ENCODE assay signal across 9 mouse cellular contexts in the genomic region with DNA sequence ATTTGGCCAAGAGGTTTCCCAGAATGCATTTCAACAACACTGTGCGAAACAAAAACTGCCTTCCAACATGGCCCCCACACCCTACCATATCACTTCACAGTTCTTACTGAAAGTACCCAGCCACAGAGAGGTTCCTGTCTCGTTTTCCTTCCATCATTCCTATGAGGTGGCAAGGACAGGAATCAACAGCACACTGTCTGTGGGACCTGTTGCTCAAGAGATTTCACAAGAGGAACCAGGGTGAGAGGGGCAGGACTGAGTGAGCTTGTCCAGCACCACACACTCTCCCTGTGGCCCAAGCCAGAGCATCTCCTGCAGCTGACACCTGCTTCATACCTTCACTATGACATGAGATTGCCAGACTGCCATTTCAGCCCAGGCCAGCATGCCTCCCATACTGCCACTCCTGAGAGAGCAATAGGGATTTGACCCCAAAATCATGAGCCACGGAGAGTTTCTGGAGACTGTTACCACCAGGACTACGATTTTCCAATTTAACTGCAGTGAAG. TPM values are rescaled to one million over a fixed set of nuclear protein-coding genes. Genes with fewer than 3 reads are reported as not detected.
DNase-seq lines count a peak whose midpoint lies in the region; ATAC-seq and TF ChIP-seq lines count a peak whose summit lies in the region.
"Had no signal": no experiment of that assay in that cellular context is flagged by ENCODE, and none has a peak within 500 bp of the region (broad histone marks: within the 10 kb centered on the region; RNA-seq: fewer than 3 reads in every experiment).

No protein-coding gene starts in this region.

- no peak overlapping the region for H3K4me2 ChIP-seq in neural tube, embryonic 11.5 days (ENCODE audit: low read depth)
- no peak overlapping the region for H3K4me2 ChIP-seq in forebrain, postnatal 0 days (ENCODE audit: low read depth)
- H3K4me2 ChIP-seq in limb, embryonic 12.5 days: peak overlapping the region; percentile 24

- no peaks in the 10 kb centered on the region for H3K9me3 ChIP-seq in neural tube, embryonic 11.5 days (ENCODE audit: control insufficient read depth, low read length)
- no peaks in the 10 kb centered on the region for H3K9me3 ChIP-seq in forebrain, postnatal 0 days (ENCODE audit: low read length)
- no peaks in the 10 kb centered on the region for H3K9me3 ChIP-seq in limb, embryonic 12.5 days

- no peaks in the 10 kb centered on the region for H3K36me3 ChIP-seq in neural tube, embryonic 11.5 days (ENCODE audit: control insufficient read depth, insufficient read depth, low read length)
- H3K36me3 ChIP-seq in forebrain, postnatal 0 days (ENCODE audit: insufficient read depth): no peaks in the 10 kb centered on the region
- H3K36me3 ChIP-seq in limb, embryonic 12.5 days: no peaks in the 10 kb centered on the region

- peaks cover 16% of the 10 kb centered on the region for H3K4me1 ChIP-seq in neural tube, embryonic 11.5 days (ENCODE audit: control insufficient read depth, insufficient read depth, low read length)
- peaks cover 28% of the 10 kb centered on the region for H3K4me1 ChIP-seq in forebrain, postnatal 0 days (ENCODE audit: insufficient read depth)
- H3K4me1 ChIP-seq in limb, embryonic 12.5 days (replicated peaks): peaks cover 51% of the 10 kb centered on the region

- no peak for DNase-seq in neural tube, embryonic 11.5 days (ENCODE audit: low spot score)
- no peak for DNase-seq in neural tube, embryonic 10.5 days (ENCODE audit: extremely low spot score, low spot score)
- DNase-seq in forebrain, postnatal 0 days: no peak
- DNase-seq in spleen, adult 12 weeks (ENCODE audit: low spot score): no peak
- no peak for DNase-seq in cerebellum, postnatal 4 days (ENCODE audit: low spot score in 2 of 2)
- DNase-seq: kidney, adult 9 months had no signal

- no peak overlapping the region for H3K9ac ChIP-seq in neural tube, embryonic 11.5 days (ENCODE audit: low read length)
- H3K9ac ChIP-seq in forebrain, postnatal 0 days: no peak overlapping the region
- no peak overlapping the region for H3K9ac ChIP-seq in limb, embryonic 12.5 days (replicated peaks)

- no peak overlapping the region for H3K27ac ChIP-seq in neural tube, embryonic 11.5 days (ENCODE audit: low read depth, low read length)
- H3K27ac ChIP-seq in forebrain, postnatal 0 days (ENCODE audit: low read depth, low read length): peak overlapping the region; percentile 89
- H3K27ac ChIP-seq in limb, embryonic 12.5 days: peak overlapping the region; percentile 23; the same call in 1 of the 2 replicates

- no peaks in the 10 kb centered on the region for H3K27me3 ChIP-seq in neural tube, embryonic 11.5 days (ENCODE audit: control insufficient read depth, insufficient read depth, low read length)
- no peaks in the 10 kb centered on the region for H3K27me3 ChIP-seq in forebrain, postnatal 0 days (ENCODE audit: insufficient read depth, low read length)
- H3K27me3 ChIP-seq in limb, embryonic 12.5 days: peaks cover 64% of the 10 kb centered on the region

- H3K4me3 ChIP-seq in neural tube, embryonic 11.5 days (ENCODE audit: low read depth, low read length): no peak overlapping the region
- no peak overlapping the region for H3K4me3 ChIP-seq in forebrain, postnatal 0 days (ENCODE audit: low read depth, low read length)
- no peak overlapping the region for H3K4me3 ChIP-seq in limb, embryonic 12.5 days (replicated peaks)

- no peak for TF ChIP-seq CTCF in forebrain, postnatal 0 days (IDR thresholded peaks at IDR 0.05; ENCODE audit: low read depth)

- 0 out of 2 replicates have a peak, but pooled peaks have one; percentile 10 for ATAC-seq in neural tube, embryonic 11.5 days (ENCODE audit: insufficient read depth, low FRiP score, low TSS enrichment)
- ATAC-seq in forebrain, postnatal 0 days: no peak
- 0 out of 2 replicates have a peak, but pooled peaks have one; percentile 3 for ATAC-seq in limb, embryonic 12.5 days (ENCODE audit: insufficient number of reproducible peaks, insufficient read depth, low FRiP score, low TSS enrichment, low read depth)
- ATAC-seq in neutrophil, adult 5-6 weeks (ENCODE audit: extremely low read depth, insufficient number of reproducible peaks, low FRiP score, poor library complexity, severe bottlenecking): peak; percentile 53
- ATAC-seq: activated CD4-positive, CD25-positive, alpha-beta regulatory T cell, adult 4 months had no signal

- 43% methylated on average over 4 of the region's 4 CpGs for WGBS in neural tube, embryonic 11.5 days
- WGBS in forebrain, postnatal 0 days: 44% methylated on average over 4 of the region's 4 CpGs
- WGBS in limb, embryonic 12.5 days: 28% methylated on average over 4 of the region's 4 CpGs

RNA-seq across cellular contexts. Expression of a gene that starts 39.0 kb away (rescaled TPM):
- 11.8 and 12.9 TPM in 2 replicates for polyA plus RNA-seq in neural tube, embryonic 11.5 days (2014; fragmentation: Nextera tagmentation; extraction: Ambion mirVana)
- 31.3 and 31.5 TPM in 2 replicates for total RNA-seq in forebrain, postnatal 0 days (2014; rRNA removed)
- polyA plus RNA-seq in forebrain, postnatal 0 days (2015; fragmentation: Nextera tagmentation; extraction: Ambion mirVana): 12.4 and 14.6 TPM in 2 replicates
- 4.2 and 4.3 TPM in 2 replicates for polyA plus RNA-seq in limb, embryonic 12.5 days (2016; fragmentation: Nextera tagmentation; extraction: Ambion mirVana)
- 283 and 312 TPM in 2 replicates for total RNA-seq in neutrophil, adult 5-6 weeks (2017)
